Mouse (Mus musculus): Measurements from ENCODE around the gene Gm20865. TPM values are rescaled to one million over a fixed set of nuclear protein-coding genes. Genes with fewer than 3 reads are reported as not detected.
"Not testable (repeated sequence)": the region's sequence is repeated elsewhere in the genome, so short reads cannot be mapped to it uniquely, and the experiment has no call there.

The Gm20865 gene
- not detected in 2 replicates for polyA plus RNA-seq (2015; fragmentation: Nextera tagmentation; extraction: Ambion mirVana)

DNA sequence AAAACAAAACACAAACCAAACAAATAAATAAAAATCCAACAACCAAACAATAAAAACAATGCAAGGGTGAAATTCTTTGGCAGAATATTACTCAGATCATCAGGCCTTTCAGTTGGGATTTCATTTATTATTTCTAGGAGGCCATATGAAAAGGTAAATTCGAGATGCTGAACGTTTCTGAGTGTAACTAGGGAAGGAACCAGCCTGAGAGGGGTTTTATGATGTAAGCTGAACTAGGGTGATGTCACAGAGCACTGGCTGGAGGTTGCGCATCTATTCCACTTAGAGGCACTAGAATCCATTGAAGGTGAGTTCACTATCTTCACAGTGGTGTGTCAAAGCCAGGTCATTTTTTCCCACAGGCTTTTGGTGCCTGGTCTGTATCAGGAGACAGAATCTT, at the start of gene Gm20865:
Gm20865 (plus strand) TSS at position 301 of the 400 bp plus-strand sequence.
- H3K4me1 ChIP-seq (ENCODE audit: control insufficient read depth, insufficient read depth, low read length); ATAC-seq (ENCODE audit: insufficient read depth, low FRiP score); H3K27ac ChIP-seq (ENCODE audit: low read length); H3K4me3 ChIP-seq (replicated peaks; ENCODE audit: low read length); H3K36me3 ChIP-seq (ENCODE audit: control insufficient read depth, insufficient read depth, low read length); H3K9ac ChIP-seq (ENCODE audit: low read length); H3K27me3 ChIP-seq (ENCODE audit: control insufficient read depth, insufficient read depth, low read length); H3K4me2 ChIP-seq (ENCODE audit: low read depth, low read length); H3K9me3 ChIP-seq (replicated peaks; ENCODE audit: control insufficient read depth, low read length): not testable (repeated sequence)
- WGBS: no CpG with 5 or more reads among the region's 3 CpGs

Other genes with a start within 250 kb of the Gm20865 start
- not detected in 2 replicates for gene Gm29866, start 247.9 kb upstream of the Gm20865 start, polyA plus RNA-seq (2015; fragmentation: Nextera tagmentation; extraction: Ambion mirVana)
- gene Gm20909, start 77.0 kb upstream of the Gm20865 start, polyA plus RNA-seq (2015; fragmentation: Nextera tagmentation; extraction: Ambion mirVana): not detected in 2 replicates

Measured in stomach, embryonic 16.5 days (tissue).